Mouse (Mus musculus): Measurements from ENCODE around the gene Adcy5.

Adcy5 gene

DNA sequence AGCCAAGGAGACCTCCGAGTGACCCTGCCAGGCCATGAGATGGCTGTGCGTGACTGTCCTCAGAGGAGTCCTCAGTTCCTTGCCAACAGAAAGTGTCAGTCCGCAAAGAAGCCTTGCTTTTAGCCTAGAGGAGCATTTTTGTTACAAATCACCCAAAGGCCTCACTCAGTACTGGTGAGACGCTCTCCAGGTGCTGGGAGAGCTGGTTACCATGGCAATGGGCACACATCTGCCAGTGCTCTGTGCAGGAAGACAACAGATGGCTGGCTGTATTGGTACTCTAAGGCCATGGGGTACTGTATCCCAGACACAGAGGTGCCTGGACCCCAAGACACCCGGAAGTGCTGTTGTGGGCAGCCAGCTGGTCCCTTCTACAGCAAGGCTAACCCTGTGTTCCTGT is 51.0 kb downstream of the Adcy5 start:
- peak in 1 of 2 experiments; percentile 21 for DNase-seq (ENCODE audit: low spot score in 2 of 2)

DNA sequence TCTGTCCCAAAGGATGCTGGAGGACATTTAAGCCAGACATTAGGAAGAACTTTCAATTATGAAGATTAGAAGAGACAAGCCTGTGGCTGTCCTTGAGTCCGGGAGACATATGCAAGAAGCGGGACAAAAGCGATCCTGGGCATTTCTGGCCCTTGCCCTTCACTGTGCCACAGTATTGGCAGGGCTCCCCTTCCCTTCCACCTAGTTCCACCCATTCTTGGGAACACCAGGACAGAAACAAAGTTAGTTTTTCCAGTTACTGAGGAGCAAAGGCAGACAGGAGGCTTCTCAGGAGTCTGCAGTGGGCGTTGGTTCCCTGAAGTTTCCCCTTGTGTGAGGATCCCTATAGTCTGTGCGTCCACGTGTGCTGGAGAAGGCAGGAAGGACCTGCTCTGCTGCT is 51.7 kb downstream of the Adcy5 start:
- DNase-seq (ENCODE audit: low spot score in 2 of 2): no peak

DNA sequence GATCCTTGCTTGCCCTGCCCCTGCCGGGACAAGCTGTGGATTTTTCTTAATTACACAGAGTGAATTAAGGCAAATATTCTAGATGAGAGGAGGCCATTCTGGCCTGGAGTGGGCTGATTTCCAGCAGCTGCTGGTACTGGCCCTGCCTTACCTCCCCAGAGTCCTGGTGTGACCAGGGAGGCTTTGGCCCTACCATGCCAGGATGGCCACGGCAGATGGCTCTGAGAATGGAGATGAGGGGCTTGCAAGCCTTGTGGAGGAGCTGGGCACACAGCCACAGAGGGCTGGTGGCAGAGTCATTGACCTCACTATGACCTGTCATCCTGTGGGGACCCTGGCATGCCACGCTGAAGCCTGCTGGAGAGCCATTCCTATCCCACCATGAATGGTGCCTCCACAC is 54.1 kb downstream of the Adcy5 start:
- DNase-seq (ENCODE audit: low spot score in 2 of 2): no peak

DNA sequence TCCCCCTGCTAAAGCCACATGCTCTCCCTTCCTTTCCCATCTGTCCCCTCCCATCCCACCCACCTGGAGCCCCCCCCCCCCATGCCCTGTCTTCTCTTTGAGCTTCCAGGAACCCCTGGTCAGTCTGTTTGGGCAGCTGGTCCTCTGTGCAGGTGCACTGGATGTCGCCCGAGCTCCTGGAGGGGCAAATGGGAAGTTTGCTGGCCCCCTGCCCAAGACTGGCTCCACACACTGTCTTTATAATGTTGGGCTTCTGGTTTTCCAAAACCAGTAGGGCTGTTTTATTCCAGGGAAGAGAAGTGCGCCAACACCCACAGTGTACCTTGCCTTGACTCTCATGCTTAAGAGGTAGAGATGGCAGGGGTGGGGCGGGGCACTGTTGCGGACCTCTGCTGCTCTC is 55.1 kb downstream of the Adcy5 start:
- no peak for DNase-seq (ENCODE audit: low spot score in 2 of 2)

DNA sequence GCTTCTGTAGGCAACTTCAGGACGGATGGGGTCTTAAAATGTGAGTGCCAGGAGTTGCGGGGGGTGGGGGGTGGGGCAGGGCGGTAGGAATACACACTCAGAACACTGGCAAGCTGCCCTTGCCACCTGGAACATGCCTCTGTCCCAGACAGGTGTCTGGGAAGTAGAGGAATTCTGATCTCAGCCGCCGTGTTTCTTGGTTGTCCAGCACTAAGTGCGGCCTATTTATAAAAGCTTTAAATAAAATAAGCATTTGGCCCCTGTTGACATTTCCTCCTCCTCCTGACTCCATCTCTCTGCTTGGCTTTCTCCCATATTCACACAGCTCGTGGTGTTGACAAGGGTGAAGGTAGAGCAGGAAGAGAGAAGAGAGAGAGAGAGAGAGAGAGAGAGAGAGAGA is 60.4 kb downstream of the Adcy5 start:
- no peak for DNase-seq (ENCODE audit: low spot score in 2 of 2)

DNA sequence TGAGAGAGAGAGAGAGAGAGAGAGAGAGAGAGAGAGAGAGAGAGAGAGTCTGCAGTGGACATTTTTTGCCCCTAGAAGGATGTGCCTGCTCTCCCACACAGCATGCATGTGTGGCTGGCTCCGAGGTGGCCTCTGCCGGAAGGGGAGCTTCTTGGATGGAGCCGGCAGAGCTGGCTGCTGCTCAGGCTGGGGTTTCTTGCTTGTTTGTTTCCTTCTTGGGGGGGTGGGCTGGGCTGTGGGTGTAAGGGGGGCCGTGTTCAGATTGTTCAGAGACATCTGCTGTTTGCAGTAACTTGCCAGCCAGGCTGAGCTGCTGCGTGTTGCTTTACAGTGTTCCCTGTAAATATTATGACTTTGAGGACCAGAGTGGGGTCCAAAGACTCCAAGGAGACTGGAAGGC is 60.8 kb downstream of the Adcy5 start:
- no peak for DNase-seq (ENCODE audit: low spot score in 2 of 2)

DNA sequence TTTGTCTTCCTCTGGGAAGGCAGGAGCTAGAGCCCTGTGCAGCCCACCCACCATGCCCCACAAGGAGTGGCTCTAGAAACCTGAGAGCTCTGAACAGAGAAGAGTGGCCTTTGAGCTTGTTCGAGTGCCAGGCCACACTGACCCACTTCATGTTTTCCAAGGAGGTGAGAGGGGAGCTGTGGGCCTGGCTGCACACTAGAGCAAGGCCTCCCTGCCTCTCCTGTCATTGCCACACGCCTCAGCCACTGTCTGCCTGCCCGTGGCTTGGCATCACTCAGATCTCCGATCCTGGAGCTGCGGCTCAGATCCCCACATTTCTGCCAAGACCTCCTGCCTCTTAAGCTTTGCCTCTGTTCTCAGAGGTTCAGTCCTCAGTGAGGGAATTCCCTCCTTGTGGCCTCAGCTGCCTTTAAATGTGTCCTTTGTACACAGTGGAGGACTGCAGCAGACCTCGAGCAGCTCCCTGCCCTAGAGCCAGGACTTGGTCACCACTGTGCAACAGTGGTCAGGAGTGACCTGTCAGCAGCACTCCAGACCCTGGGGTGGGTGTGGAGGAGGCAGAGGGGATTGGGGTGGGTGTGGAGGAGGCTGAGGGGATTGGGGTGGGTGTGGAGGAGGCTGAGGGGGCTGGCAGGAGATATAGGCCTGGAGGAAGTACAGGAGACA is 62.3 kb downstream of the Adcy5 start:
- DNase-seq (ENCODE audit: low spot score in 2 of 2): no peak

DNA sequence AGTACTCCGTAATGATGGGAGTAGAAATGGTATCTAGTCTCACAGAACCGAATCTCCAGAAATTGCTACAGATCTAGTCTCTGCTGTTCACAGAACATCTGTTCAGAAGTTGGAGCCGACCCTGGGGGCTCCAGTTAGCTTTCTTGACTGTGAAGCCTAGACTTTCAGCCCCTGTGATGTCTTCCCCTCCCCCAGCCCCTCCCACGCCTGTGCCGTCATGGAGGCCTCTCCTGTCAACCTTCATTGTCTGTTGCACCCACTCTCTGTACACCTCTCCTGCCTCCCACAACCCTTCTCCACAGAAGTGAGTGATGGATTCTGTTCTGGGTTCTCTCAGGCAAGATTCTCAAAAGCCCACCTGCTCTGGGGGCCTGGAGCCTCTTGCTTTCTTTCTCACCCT is 65.7 kb downstream of the Adcy5 start:
- no peak for DNase-seq (ENCODE audit: low spot score in 2 of 2)

DNA sequence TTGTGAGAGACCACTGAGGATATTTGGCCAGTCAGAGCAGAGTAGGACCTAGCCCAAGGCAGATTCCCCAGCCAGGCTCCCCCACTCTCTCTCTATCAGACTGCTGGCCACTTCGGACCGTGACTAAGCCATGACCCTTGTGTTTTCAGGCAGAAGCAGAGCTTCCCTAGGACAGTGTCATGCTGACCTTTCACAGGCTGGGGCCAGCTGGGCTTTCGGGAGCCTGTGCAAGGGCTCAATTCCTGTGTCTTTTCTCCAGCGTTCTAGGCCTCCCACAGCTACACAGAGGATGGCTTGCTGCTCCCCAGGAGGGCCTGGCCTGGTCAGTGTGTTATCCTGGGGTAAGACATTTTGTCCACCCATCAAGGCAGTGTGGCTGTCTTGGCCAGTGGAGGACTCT is 66.9 kb downstream of the Adcy5 start:
- DNase-seq (ENCODE audit: low spot score in 2 of 2): no peak

DNA sequence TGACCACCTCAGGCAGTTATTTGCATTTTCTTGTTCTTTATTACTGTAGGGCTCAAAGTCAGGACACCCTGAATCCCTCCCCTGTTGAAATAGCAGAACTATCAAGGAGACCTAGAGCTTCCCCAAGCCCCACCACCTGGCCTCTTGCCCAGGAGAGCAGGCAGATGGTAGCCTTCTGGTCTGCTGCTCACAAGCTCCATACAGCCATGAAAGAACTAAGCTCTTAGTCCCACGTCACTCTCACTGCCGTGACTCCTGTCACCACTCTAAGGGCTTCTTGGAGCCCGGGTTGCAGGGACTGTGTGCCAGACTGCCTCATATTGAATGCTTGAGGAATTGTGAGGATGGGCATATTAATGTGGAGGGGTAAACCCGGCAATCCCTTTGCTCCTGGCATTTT is 69.3 kb downstream of the Adcy5 start:
- DNase-seq (ENCODE audit: low spot score in 2 of 2): no peak

DNA sequence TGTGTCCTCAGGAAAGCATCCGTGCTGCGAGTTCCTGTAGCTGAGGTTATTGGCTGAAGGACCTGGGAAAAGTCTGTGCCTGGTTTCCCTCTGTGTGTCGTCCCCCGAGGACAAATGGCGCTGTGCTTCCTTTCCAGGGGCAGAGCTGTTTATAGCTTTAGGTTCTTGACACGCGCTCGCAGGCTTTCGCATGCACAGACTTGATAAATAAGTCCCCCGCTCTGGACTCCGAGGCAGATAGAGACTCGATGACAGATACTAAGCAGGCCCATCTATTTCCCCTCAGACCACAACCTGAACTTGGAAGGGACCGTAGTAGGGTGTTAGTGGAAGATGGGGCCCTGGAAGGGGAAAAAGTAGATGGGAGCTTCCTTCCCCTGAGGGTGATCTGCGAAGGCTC is 70.0 kb downstream of the Adcy5 start:
- no peak for DNase-seq (ENCODE audit: low spot score in 2 of 2)

DNA sequence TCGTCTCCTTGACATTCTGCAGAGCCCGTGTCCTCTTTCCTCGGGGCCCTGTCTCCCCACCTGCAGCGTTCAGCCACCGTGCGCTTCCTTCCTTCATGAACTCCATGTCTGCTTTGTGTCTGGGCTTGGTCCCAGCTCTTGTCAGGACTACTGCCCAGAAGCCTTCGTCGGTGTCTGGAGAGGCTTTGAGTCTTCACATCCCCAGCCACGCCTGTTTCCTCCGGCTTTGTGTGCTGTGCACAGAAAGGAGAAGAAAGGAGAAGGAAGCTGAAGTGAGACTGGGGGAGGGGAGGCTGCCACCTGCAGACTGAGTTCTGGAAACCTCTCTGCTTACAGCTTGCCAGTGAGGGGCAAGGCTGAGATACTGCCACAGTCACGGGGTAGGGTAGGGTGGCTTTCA is 74.9 kb downstream of the Adcy5 start:
- peak; percentile 68 to 69 for DNase-seq (ENCODE audit: low spot score in 2 of 2)

DNA sequence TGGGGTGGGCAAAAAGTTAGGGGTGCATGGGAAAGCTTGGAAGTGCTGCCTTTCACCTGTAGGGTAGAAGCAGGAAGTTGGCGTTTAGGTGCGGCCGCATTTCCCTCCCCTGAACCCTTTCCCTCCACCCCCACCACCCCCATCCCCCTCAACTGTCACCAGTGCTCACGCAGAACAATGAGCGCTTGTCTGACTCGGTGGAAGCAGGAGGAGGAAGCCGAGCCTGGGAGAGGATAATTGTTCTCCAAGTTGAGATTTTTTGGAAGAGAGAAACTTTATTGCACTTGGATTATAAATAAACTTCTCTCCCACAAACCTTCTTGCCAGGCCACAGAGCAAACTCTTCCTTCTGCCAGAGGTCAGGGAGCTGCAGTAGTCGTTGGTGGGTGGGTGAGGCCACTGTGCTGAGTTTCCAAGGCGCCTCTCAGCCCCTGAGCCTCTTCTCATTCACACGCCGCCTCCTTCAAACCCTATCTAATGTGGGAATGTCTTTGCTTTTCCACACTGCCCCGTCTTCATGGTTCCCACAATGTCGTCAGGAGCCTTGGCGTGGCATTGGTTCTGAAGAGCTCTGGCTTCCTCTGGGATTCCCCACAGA is 77.6 kb downstream of the Adcy5 start:
- DNase-seq (ENCODE audit: low spot score in 2 of 2): peak in 1 of 2 experiments; percentile 5

DNA sequence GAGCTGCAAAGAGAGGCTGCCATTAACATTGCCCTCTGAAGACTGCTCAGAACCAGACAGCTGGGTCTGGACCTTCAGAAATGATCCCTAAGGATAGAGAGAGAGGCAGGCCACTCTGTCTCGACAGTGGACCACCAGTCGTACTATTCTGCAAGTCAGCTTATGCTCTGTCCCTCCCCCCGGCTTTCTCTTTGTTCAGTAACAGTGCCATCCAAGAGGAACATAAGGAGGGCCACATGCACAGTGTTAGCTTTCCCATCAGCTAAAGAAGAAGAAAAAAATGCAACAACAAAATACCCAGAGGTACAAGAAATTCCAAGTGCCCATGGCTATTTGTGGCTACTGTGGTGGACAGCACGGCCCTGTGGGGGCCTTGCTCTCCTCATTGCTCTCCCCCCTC is 78.7 kb downstream of the Adcy5 start:
- DNase-seq (ENCODE audit: low spot score in 2 of 2): no peak

DNA sequence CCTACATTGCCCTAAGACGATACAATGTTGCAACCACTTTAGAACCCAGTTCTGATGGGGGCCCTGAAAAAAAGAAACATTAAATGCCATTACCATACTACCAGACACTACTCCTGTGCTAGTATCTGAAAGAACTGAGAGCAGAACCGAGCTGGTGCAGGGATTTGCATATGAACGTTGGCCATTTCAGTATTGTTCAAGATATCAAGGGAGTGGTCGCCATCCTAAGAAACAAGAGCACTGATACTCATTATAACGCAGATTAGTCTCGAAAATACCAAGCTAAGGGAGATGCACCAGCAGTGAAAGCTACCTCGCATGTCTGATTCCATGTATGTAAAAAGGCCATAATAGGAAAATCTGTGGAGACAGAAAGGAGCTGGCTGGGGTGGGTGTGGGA is 82.4 kb downstream of the Adcy5 start:
- DNase-seq (ENCODE audit: low spot score in 2 of 2): no peak

DNA sequence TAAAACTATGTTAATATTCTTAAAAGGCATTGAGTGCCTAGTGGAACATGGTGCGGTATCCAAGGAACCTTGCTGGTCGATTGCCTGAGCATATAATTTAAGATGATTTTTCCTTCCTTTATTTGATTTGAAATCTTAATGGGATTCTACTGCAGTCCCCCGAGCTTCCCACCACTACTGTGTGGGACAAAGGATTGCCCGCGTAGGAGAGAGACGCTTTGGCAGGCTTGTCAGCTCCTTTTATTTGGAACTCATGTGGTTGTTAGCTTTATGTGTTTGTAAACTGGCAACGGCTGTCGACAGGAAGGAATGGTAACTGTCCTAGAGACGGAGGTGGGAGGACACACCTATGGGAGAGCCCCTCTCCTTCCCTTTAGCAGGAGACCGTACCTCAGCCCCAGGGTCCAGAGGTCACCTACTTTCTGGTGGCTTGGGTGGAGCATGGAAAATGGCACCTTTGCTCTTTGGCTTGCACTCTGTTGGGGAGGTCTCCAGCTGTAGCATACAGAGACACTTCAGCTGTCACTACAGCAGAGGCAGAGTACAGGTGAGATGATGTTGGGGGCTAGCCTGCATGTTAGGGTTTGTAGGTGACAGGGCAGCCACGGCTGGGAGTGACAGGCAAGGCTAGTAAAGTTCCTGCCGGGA is 84.8 kb downstream of the Adcy5 start:
- no peak for DNase-seq (ENCODE audit: low spot score in 2 of 2)

DNA sequence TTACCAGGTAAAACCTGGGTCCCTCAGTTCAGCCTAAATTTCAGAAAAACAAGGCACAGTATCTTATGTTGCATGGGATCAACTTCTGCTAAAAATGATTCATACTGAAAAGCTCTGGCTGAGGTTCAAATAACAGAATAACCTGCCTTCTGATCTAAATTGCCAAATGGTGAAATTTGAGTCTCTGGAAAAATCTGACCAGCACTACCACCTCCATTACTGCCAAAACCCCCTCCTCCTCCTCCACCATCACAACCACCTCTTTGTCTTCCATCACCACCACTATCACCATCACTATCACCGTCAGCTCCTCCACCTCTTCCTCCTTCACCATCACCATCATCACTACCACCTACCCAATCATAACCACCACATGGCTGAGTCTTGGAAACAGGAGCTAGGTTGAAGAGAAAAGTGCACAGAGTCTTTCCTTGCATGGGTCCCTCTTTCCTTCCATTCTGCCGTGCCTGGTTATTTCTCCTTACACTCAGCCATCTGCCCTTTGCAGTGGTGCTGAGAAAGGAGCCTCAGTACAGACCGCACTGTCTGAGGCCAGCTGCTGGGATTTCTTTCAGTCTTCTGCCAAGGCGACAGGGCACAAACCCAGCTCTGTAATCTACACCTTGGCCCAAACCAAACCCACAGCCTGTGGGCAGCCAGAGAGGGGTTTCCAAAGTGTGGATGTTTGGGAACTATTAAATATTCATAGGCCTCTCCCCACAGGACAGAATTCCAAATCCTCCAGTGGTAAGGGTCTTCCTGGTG is 85.5 kb downstream of the Adcy5 start:
- DNase-seq (ENCODE audit: low spot score in 2 of 2): no peak

DNA sequence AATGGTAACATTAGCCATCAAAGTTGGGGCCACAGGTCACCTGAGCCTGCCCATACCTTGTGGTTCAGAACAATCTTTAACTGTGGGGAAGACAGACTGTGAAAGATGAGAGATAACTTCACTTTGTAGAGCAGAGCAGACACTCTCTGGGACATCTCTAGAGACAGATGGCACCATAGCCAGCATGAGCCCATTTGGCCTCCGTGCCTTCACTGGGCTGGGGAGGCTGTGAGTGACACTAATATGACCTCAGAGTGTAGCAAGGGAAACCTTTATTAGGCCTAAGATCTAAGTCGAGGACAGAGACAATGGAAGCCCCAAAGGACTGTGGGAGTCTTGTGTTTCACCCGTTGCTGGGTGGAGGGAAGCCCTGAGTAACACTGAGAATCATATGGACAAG is 92.7 kb downstream of the Adcy5 start:
- DNase-seq (ENCODE audit: low spot score in 2 of 2): no peak

DNA sequence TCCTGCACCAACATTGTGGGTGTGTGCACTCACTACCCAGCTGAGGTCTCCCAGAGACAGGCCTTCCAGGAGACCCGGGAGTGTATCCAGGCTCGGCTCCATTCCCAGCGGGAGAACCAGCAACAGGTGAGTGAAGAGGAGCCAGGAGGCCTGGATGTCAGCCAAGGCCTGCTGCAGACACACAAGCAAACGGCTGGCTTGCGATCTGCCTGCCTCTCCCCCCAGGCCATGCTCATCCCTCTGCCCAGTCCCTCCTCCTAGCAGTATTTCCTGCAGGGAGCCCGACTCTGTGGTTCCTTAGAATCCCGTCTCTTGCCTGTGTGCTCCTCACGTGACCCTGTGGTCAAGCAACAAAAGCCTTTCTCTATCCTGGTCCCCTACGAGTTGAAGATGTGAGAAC is 94.1 kb downstream of the Adcy5 start:
- DNase-seq (ENCODE audit: low spot score in 2 of 2): no peak

DNA sequence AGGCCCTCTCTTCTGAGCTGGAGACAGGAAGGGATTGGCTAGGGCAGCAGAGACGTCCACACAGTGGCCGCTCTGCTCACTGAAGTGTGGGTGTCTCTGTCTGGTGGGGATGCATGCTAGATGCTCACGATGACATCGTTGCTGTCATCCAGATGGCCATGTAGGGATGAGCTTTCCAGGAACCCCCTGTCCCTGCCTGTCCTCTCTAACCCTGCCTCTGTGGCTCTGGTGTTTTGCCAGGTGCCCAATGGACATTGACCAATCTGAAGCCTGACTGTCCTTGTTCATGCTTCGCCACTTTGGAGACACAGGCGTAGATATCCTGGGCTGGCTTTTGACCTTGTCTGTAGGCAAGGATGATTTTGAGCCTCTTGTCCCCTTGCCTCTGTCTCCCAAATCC is 95.1 kb downstream of the Adcy5 start:
- no peak for DNase-seq (ENCODE audit: low spot score in 2 of 2)

DNA sequence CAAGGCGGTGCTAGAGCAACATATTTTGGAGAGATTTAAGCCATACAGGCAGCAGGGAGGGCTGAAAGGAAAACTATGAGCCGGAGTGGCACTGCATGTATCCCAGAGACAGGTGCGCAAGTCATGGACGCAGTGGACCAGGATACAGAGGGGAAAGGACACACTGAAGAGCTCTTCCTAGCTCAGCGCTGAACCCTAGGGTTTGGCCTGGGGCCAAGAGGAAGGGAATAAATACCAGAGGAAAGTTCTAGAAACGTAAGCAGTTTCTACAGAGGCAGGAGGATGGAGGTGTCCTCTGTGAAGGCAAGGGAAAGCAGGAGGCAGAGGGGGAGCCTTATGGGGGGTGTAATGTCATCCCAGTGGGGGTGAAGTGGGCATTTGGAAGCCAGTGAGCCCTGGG is 97.0 kb downstream of the Adcy5 start:
- DNase-seq (ENCODE audit: low spot score in 2 of 2): no peak

DNA sequence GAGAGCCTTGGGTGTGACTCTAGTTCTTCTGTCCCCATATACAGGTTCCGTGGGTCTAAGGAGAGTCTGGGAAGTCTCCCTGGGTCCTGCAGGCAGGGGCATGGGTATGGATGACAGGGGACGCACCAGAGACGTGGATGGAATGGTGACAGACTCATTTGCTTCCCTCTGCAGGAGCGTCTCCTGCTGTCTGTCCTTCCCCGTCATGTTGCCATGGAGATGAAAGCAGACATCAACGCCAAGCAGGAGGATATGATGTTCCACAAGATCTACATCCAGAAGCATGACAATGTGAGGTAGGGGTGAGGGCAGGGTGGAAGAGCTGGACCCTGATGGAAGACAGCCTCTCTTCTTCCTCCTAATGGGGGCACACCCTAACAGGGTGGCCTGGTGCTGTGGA is 98.3 kb downstream of the Adcy5 start:
- DNase-seq (ENCODE audit: low spot score in 2 of 2): no peak

DNA sequence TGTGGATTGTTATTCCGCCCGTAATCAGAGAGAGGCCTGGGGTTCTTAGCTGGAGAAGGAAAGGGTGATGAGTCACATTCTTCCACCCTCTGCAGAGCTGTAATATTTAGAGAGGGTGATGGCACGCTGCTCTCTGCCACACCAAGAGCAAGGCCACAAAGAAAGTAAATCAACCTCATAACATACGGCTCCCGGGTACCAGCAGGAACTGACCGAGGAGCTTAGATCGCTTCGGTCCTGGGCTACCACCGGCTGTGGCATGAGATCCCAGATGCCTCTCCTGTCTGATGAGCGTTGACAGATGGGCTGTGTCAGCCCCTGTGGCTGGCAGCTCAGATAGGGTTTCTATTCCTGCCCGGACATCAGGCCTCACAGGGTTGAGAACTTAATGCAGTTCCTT is 101.3 kb downstream of the Adcy5 start:
- no peak for DNase-seq (ENCODE audit: low spot score in 2 of 2)

Measured in thymus, postnatal 10 days (tissue).